Mouse (Mus musculus): ENCODE data around the gene Mob3c.

DNA sequence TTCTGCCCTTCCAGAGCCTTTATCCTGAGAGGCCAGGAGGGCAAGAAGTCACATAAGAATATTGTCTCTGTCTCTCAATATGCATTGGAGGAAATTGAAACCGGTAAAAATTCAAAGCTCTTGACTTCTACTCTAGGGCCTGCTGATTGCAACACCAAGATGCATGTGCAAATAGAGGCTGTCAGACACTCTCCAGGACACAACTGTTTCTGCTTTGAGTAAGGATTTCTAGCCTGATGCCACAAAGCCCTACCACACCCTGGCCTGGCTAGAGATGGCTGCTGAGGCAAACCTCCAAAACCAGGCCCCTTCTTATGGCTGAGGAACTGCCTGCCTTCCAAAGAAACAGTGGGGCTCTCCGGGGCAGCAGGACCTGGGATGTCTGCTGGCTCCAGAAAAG is 7.7 kb downstream of the Mob3c start:
- TF ChIP-seq CTCF (conservative IDR thresholded peaks at IDR 0.05; ENCODE audit: insufficient read depth, insufficient read length, low read depth, low read length) (no peak), POLR2A (IDR thresholded peaks at IDR 0.05; ENCODE audit: low read depth, low read length) (no peak)
